In the genomic region with DNA sequence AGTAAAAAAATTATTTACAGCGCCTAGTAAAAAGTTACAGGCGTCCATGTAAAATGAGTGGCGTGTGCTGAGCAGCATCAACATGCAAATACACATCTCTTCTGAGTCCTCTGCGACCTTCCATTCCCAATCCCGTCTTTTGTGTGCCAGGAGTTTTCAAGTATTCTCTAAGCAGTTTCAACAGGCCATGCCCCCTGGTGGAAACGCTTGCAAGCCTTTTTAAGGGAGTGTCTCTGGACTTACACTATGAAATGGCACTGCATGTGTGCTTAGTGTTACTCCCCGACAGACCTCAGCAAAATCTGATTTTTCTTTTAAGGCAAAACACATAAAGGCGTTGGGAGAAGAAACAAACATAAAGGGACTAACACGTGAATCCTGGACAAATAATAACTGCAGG, we compare ENCODE assay signal across 9 mouse cellular contexts. TPM values are rescaled to one million over a fixed set of nuclear protein-coding genes. Genes with fewer than 3 reads are reported as not detected.
DNase-seq lines count a peak whose midpoint lies in the region; ATAC-seq lines count a peak whose summit lies in the region.
"Had no signal": no experiment of that assay in that cellular context is flagged by ENCODE, and none has a peak within 500 bp of the region (broad histone marks: within the 10 kb centered on the region; RNA-seq: fewer than 3 reads in every experiment).

No protein-coding gene starts in this region.

- peak; percentile 24 for DNase-seq in adrenal gland, postnatal 10 days
- DNase-seq in adrenal gland, adult 8-10 months, result no peak
- peak; percentile 32 for DNase-seq in kidney, postnatal 10 days
- DNase-seq in kidney, adult 18-20 months, result no peak
- peak; percentile 57 for DNase-seq in ES-CJ7 (ENCODE audit: low read depth, low spot score)
- DNase-seq in forelimb bud, embryonic 11.5 days (ENCODE audit: low read depth, low spot score), result peak; percentile 19
- no peak for DNase-seq in heart, adult 9 months (ENCODE audit: low spot score in 2 of 2)
- DNase-seq: liver, embryonic 13.5 days had no signal

- no peak for ATAC-seq in frontal cortex, adult (ENCODE audit: low TSS enrichment)

RNA-seq across cellular contexts. Expression of a gene that starts 50.8 kb away (rescaled TPM):
- 10 to 100 TPM; 53.5 to 56.7 TPM for total RNA-seq in adrenal gland, postnatal 10 days (2021)
- total RNA-seq in adrenal gland, adult 8-10 months (2022), result 10 to 100 TPM; 45.6 to 62.5 (median 52.0) TPM

Comparison
In these comparisons a context has a peak if more than half of its experiments do, and no peak if none do; other contexts are left out.
1. DNase-seq: peak in adrenal gland, postnatal 10 days (single experiment), kidney, postnatal 10 days (single experiment), ES-CJ7 (single experiment) and forelimb bud, embryonic 11.5 days (single experiment); none in adrenal gland, adult 8-10 months (single experiment), kidney, adult 18-20 months (single experiment) and heart, adult 9 months (0 of 2).